Mouse (Mus musculus): ENCODE data around the gene Sprr2a2.
"Not testable (repeated sequence)": the region's sequence is repeated elsewhere in the genome, so short reads cannot be mapped to it uniquely, and the experiment has no call there.

Sprr2a2 gene

GRCm38 (mm10) chr3:92215569-92215968, at the start of gene Sprr2a2, which contains the start of gene Sprr2a1:
Sprr2a2 (plus strand) TSS chr3:92215920.
Sprr2a1 (plus strand) TSS chr3:92215799.
- not testable (repeated sequence) for DNase-seq

GRCm38 (mm10) chr3:92169847-92170246, 45.9 kb upstream of the Sprr2a2 start:
- DNase-seq = no peak

DNA sequence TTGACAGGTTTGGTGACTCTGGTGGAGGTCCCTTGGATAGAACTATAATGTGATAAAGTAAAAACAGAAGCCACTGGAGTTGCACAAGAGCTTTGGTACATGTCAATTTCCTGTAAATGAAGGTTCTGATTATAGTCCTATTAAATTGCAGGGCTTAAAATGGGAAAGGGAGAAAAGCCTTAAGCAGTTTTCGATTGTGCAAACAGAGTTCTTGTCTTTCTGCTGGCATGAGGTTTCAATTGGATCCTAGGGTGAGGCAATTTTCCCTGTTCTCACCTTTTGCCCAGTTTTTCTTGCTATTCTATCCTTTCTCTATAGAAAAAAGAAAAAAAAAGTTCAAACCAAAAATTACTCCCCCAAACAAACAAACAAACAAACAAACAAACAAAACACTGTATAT, 38.8 kb upstream of the Sprr2a2 start:
- DNase-seq = no peak

DNA sequence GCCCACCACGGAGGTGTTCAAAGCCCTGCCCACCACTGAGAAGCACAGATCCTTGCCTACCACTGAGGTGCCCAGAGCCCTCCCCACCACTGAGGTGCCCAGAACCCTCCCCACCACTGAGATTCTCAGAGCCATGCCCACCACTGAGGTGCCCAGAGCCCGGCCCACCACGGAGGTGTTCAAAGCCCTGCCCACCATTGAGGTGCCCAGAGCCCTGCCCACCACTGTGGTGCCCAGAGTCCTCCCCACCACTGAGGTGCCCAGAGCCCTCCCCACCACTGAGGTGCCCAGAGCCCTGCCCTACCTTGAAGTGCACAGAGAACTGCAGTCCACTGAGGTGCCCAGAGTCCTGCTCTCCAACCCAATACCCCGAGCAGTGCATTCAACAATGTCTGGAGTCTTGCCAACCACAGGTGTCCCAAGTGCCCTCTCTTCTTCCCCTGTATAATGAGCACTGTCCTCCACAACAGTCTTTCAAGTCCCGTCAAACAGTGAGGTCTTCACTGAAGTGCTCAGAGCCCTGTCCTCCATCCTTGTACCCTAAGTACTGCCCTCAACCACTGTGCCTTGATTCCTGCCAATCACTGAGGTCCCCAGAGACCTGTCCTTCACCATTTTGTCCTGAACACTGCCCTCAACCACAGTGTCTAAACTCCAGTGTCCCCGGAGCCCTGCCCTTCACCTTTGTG, 20.1 kb upstream of the Sprr2a2 start:
- no peak for DNase-seq

- not testable (repeated sequence) for DNase-seq
Observed at GRCm38 (mm10) chr3:92211133-92211925, 4.4 kb upstream of the Sprr2a2 start.

DNA sequence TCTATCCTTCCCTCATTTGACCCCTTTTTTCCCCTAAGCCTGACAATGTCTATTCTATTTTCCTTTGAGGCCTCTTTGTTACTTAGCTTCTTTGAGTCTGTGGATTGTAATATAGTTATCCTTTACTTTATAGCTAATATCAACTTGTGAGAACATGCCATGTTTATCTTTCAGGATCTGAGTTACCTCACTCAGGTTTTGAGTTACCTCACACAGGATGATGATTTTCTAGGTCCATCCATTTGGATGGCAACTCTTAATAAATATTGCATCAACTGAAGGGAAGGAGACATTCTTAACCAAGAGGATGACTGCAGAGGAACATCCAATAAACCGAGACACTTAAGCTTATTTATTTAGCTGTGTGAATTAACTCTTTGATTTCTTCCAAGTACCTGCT, 3.7 kb upstream of the Sprr2a2 start:
- DNase-seq = not testable (repeated sequence)

DNA sequence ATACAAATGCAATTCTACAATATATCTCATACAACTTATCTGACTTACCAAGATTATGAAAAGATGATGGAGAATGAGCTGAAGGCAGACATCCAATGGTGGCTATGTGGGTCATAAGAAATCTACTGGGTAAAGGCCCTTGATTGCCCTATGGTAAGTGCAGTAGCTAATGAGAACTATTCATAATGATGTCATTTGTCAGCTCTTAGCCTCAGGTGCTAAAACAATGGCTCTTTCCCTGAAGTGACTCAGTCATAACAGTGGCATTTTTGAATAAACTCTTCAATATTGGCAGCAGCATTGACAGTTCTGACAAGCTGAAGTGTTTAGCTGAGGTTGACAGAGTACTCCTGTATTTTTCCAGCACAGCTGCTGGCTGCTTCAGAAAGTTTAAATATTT, 2.1 kb upstream of the Sprr2a2 start:
- not testable (repeated sequence) for DNase-seq

DNA sequence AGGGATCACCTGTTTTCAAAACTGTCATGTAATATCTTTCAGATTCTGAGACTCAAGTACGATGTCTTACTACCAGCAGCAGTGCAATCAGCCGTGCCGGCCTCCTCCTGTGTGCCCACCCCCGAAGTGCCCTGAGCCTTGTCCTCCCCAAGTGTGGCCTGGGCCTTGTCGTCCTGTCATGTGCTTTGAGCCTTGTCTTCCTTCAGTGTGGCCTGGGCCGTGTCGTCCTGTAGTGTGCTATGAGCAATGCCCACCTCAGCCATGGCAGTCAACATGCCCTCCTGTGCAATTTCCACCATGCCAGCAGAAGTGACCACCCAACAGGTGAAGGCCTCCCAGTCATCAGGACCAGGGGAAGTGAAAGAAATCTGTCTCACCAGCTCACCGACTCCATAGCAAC, 3.3 kb downstream of the Sprr2a2 start:
- DNase-seq = not testable (repeated sequence)

- DNase-seq = not testable (repeated sequence)
Observed at GRCm38 (mm10) chr3:92223708-92224107, 8.0 kb downstream of the Sprr2a2 start.

DNA sequence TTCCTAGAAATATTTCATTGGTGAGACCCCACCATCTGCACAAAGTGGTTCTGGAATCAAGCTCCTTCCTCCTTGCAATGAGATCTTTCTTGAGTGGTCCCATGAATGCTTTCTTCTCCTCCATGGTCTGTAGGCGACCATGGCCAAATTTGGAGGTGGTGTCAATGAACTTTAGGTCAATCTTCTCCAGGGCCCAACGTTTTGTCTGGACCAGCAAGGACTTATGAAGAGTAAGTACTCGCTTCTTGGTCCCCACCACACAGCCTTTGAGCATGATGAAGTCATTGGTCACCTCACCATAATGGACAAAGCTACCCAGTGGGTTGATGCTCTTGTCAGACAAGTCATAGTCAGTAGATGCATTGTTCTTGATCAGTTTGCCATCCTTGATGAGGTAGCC, 11.7 kb downstream of the Sprr2a2 start:
- DNase-seq = not testable (repeated sequence)

DNA sequence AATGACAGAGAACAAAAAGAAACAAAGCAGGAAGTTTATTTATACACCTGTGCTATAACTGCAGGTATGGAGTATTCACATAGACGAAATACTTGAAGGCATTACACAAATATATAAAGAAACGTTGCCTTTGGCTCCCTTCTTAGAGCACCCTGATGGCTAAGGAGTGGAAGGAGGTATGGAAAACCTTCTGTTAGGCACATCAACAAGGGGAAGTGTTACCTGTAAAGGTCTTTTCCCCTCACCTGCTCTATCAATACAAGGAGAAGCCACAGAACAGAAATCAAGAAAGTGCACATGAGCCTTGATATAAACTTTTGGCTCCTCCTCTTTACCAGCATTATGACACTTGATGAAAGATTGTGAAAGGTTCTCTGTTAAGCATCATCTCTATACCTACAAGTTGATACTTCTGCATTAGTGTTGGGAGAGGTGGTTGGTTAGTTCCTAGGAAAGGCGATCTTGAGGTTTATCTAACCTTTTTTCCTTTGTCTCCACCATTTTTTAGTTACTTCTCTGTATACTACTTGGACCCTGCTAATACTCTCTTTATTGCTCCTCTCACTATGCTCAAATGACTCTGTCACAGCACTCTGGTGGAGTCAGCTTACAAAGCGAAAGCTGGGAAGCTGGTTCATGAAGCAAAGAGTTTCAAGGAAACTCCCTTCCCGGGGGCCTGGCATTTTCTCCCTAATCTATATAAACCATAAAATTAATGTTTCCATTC, 20.9 kb downstream of the Sprr2a2 start:
- not testable (repeated sequence) for DNase-seq

GRCm38 (mm10) chr3:92238736-92239135, 23.0 kb downstream of the Sprr2a2 start:
- not testable (repeated sequence) for DNase-seq

DNA sequence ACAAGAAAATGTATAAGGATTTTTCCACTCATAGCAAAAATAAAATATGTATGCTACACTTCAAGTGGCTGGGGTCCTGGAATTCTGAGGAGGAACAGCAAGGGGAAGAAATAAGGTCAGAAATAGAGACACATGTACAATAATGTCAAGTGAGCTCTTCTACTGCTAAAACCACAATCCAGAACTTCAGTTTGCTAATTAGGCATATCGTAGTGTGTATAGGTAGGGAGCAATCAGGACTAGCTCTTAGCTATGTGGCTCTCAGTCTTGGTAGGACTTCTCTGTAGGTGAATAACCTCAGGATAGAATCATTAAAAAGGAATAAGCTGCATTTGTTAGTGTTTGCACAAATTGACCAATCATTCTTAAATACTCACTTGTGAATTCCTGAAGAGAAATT, 23.5 kb downstream of the Sprr2a2 start:
- DNase-seq = not testable (repeated sequence)

- DNase-seq = not testable (repeated sequence)
Observed at GRCm38 (mm10) chr3:92244833-92245232, 29.1 kb downstream of the Sprr2a2 start.

DNA sequence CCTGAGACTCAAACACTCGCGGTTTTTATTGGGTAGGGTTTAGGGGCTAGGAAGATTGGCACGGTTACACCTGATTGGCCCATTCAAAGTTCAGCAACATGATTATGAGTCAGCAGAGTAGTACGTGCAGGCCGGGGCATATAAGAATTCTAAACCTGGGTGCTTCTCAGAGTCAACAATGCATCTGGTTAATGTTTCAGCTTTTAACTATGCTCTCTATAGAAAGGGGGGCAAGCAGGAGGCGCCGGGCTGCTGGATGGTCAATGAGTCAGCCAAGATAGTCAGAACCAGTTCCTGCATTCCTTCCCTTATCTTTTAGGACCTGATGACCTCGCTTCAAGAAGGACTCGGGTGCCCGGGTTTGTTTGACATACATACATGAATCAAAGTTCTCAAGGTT, 30.5 kb downstream of the Sprr2a2 start:
- DNase-seq = not testable (repeated sequence)

DNA sequence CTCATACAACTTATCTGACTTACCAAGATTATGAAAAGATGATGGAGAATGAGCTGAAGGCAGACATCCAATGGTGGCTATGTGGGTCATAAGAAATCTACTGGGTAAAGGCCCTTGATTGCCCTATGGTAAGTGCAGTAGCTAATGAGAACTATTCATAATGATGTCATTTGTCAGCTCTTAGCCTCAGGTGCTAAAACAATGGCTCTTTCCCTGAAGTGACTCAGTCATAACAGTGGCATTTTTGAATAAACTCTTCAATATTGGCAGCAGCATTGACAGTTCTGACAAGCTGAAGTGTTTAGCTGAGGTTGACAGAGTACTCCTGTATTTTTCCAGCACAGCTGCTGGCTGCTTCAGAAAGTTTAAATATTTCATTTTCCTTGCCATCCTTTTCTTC, 32.8 kb downstream of the Sprr2a2 start:
- not testable (repeated sequence) for DNase-seq

- not testable (repeated sequence) for DNase-seq
Observed at GRCm38 (mm10) chr3:92250450-92250849, 34.7 kb downstream of the Sprr2a2 start.

DNA sequence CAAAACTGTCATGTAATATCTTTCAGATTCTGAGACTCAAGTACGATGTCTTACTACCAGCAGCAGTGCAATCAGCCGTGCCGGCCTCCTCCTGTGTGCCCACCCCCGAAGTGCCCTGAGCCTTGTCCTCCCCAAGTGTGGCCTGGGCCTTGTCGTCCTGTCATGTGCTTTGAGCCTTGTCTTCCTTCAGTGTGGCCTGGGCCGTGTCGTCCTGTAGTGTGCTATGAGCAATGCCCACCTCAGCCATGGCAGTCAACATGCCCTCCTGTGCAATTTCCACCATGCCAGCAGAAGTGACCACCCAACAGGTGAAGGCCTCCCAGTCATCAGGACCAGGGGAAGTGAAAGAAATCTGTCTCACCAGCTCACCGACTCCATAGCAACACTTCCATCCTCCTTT, 38.1 kb downstream of the Sprr2a2 start:
- DNase-seq = not testable (repeated sequence)

DNA sequence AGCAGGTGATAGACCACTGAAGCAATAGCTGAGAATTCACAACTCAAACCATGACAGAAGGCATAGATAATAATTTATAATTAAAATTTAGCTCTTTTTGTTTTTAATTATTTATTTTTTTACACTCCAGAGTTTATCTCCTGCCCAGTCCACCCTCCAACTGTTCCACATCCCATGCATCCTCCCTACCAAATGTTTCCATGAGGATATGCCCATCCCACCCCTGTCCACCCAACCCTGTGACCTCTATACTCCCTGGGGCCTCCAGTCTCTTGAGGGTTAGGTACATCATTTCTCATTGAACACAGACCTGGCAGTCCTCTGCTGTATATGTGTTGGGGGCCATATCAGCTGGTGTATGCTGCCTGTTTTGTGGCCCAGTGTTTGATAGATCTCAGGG, 42.8 kb downstream of the Sprr2a2 start:
- DNase-seq = not testable (repeated sequence)

- not testable (repeated sequence) for DNase-seq
Observed at GRCm38 (mm10) chr3:92263462-92263861, 47.7 kb downstream of the Sprr2a2 start.

DNA sequence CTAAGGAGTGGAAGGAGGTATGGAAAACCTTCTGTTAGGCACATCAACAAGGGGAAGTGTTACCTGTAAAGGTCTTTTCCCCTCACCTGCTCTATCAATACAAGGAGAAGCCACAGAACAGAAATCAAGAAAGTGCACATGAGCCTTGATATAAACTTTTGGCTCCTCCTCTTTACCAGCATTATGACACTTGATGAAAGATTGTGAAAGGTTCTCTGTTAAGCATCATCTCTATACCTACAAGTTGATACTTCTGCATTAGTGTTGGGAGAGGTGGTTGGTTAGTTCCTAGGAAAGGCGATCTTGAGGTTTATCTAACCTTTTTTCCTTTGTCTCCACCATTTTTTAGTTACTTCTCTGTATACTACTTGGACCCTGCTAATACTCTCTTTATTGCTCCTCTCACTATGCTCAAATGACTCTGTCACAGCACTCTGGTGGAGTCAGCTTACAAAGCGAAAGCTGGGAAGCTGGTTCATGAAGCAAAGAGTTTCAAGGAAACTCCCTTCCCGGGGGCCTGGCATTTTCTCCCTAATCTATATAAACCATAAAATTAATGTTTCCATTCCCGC, 55.8 kb downstream of the Sprr2a2 start:
- not testable (repeated sequence) for DNase-seq

- DNase-seq = not testable (repeated sequence)
Observed at GRCm38 (mm10) chr3:92273504-92273903, 57.8 kb downstream of the Sprr2a2 start.

- not testable (repeated sequence) for DNase-seq
Observed at GRCm38 (mm10) chr3:92274018-92274417, 58.3 kb downstream of the Sprr2a2 start.
